Mouse (Mus musculus) naive thymus-derived CD4-positive, alpha-beta T cell, adult 2 months (primary cell): Measurements from ENCODE around the gene Btbd8.

Experiments used
- DNase-seq: peaks from one replicate; pipeline ENCODE4 v3.0.0-alpha.2; 2011; ENCODE audit warnings: low read depth

The Btbd8 gene

DNA sequence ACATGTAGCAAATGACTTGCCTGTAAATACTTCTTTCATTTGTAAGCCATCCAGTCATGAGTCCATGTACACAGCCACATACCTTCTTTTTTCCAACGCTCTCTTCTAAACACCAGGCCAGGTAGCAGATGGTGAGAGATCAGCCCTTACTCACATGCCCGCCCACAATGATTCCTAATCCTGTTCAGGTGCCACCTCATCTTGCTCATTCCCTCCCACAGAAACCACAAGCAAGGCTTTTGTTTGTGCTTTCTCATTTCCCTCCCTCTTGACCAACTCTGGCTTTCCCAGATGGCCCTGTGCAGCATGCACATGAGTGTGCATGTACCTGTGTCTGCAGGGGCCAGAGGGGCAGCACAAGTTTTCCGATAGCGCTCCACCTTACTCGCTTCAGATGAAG, 12.5 kb downstream of the Btbd8 start:
- no peak for DNase-seq

- no peak for DNase-seq
These were observed 24.6 kb downstream of the Btbd8 start for GRCm38 (mm10) chr5:107462147-107463076.

DNA sequence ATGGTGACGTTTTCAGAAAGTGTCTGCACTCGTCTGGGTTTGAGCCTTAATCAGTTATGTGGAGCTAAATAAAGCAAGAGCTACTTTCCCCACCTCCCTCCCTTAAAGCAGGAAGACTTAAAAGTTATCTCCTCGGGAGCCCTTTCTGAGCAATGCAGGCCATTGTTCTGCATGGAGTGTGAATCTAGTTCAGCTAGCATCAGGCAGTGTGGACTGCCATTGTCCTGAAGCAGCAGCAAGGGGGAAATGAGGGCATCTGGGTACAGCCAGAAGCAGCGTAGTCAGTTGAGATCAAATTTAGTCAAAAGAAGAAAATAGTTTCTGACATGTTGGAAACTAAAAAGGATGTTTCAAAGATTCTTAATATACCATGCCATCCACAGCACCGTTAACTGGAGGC, 28.7 kb downstream of the Btbd8 start:
- DNase-seq, result no peak

GRCm38 (mm10) chr5:107467098-107467497, 29.3 kb downstream of the Btbd8 start:
- no peak for DNase-seq

DNA sequence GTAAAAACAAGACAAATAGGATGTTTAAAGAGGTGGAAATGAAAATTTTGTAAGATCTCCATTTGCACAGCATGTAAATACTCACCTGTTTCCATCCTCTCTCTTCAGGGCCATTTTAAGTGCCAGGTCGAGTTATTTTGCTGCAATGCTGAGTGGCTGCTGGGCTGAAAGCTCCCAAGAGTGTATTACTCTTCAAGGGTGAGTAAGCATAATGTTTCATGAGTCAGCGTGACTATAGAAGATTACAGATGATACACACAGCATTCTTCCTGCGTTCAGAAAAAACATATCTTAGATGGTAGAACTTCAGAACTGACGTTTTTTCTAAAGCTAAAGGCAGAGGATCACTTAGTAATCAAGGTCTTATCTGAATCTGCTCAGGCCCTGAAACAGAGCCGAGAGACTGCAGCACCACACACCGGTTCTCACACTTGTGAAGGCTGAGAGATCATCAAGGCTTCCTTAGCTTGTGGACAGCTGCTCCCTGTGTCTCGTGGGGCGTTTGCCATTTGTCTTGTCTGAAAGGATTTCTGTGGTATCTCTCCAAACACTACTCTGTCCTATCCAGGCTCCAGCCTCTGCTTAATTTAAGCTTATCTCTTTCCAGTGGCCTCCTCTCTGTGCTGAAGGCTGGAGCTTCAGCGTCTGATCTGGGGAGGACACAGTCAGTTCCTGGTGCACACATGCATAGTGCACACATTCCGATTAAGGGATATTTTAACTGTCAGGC, 33.0 kb downstream of the Btbd8 start:
- DNase-seq, result no peak

- DNase-seq, result no peak
These were observed 42.4 kb downstream of the Btbd8 start for GRCm38 (mm10) chr5:107480194-107480593.

DNA sequence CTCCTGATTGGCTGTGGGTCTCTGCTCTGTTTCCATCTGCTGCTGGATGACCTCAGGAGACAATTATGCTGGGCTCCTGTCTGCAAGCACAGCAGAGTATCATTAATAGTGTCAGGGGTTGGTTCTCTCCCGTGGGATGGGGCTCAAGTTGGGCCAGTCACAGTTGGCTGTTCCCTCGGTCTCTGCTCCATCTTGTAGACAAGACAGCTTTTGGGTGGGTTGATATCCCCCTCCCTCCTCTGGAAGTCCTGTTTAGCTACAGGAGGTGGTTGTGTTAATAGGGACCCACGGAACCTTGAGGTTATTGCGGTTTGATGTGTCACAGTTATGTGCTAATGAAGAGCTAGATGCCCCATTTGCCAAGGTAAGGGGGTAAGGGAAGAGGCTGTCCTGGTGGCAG, 51.2 kb downstream of the Btbd8 start:
- DNase-seq, result no peak

- no peak for DNase-seq
These were observed 53.2 kb downstream of the Btbd8 start for GRCm38 (mm10) chr5:107491036-107491435.

DNA sequence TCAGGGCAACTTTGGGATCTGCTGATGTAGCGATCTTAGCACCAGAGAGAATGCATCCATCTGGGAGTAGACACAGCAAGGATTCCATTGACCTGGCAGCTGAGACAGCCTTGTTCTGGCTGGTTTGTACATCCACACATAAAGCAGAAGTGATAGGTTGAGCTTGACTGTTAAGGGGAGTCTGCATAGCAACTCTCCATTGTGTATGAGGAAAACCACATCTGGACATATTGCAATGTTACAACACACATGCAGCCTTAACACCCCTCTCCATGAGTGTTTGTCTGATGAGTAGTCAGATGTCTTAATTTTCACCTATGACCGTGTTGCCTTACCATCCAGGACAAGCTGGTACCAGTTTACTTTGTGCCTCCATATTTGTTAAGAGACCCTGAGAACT, 54.7 kb downstream of the Btbd8 start:
- DNase-seq, result no peak

DNA sequence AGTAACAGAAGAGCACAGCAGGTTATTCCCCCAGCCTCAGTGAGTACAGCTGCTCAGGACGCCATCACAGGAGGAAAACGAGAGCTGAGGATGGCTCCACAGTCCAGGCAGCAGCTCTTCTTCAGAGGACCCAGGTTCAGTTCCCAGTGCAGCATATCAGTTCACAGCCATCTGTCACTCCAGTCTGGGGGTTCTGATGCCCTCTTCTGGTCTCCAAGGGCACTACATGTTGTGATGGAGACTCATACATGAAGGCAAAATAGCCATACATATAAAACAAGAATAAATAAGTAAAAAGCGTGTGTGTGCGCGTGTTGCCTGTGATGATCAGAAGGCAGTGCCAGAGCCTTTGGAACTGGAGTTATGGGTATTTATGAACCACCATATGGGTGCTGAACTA, 57.0 kb downstream of the Btbd8 start:
- DNase-seq, result peak; percentile 17

DNA sequence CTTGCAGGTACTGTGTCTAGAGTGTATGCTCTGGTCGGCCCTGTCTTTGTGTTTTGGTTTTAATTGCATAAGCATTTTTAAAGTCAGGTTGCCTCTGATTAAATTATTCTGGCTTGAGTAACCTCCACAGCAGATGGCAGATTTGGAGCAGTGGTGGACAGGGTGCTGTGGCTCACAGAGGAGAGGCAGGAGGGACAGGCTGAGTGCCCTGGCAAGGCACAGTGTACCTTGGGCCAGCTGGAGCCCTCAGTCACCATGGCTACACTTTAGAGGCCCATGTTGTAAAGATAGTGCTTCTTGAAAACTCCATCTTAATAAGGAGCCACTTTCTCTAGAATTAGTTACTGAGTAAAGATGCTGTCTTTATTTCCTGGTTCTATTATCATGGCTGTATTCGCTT, 58.2 kb downstream of the Btbd8 start:
- DNase-seq, result no peak

DNA sequence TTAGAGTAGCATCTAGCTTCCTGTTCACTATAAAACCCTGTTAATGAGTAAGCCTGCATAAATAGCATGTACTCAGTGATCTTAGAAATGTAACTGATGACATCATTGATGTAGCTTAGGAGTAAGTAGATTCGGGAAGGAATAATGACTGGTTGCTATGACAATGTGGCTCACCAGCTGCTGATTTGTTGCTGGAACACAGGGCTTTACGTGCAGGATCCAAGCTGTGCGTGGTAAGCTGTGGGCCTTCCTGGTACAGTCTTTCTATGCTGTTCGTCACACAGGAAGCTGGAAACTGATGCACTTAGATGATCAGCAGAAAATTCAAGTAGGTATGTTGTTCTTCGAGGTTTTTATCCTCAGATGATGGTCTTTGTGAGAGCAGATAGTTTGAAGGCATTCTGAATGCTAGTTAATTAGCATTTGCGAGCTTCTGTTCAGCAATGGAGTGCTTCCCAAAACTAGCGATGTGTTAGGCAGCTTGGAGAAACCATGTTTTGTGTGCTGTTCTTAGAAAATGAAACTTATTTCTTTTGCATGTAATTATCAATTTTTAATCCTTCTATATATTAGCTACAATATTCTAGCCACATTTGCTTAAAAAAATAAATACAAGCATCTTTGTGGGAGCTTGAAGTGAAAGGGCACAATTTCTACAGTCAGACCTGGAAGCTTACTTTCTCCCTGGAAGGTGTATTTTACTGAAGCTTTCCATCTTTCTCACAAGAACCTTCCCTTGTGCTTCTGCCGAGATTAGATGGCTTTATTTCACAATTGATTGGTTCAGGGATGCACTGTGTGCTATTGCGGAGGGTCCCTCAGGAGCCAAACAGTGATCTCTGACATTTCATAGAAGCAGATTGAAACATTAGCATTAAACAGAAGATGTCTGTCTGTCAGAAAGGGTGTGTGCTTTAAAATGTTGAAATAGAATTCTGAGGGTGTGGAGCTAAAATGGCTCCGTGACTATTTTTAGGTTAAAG, 60.0 kb downstream of the Btbd8 start:
- peak; percentile 86 for DNase-seq

DNA sequence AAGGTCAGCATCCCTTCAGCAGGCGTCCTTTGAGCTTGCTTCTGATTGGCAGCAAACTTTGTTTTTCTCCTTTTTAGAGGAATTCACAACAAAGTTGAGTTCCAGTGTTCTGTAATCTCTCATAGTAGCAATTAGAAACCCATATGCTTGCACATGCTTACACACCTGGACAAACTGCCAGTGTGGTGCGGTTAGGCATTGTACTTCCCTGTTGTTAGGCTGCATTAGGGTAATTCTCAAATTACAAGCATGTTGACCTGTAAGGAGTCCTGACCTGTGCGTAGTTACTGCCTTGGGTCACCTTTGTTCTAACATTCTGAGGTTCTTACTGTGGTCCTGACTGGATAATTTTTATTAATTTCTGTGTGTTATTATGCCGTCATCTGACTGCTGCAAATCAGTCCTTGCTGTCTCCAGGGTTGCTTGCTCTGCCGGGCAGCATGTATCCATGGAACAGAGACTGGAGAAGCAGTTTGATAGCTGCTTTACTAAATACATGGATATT, 61.1 kb downstream of the Btbd8 start:
- peak; percentile 43 for DNase-seq

DNA sequence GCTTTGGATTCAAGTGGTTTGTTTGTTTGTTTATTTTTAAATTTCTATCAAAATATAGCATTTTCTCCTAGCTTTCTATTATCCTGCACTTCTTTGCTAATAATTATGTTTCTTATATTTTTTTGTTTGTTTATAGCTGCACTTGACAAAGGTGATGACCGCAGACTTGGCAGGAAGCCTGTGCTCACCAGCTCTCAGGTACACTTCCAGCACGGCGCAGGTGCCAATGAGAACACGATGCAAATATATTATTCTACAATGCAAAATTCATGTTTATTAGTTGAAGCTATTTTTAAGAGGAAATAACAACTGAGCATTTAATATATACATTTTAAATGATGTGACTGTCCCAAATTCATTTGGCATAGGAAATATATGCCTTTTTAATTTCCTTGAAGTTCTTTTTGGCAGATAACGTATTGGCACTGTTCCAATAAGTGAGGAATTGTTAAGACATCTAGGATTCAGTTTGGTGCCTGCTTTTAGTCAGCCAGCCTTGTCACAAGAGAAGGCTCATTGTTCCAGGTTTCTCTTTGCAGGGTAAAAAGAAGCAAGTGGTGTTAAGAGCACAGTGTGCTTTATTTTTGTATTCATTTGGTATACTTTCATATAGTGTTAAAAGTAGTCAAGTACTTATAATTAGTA, 62.2 kb downstream of the Btbd8 start:
- DNase-seq, result no peak

DNA sequence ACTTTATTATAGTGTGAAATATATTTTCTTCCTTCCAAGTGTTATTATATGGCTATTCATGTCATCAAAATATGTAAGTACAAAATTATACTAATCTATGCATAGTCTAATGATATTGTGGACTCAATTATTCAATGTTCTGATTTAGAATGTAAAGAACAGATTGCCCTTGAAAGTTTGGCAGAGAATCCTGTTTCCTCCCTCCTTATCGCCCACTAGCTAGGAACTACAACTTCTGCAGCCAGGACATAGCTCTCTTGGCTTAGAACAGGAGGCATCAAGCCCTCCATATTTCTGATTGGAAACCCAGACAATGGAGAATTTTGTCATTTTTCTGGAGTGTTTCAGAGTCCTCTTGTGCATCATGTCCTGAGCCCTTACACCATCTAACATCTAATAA, 62.9 kb downstream of the Btbd8 start:
- DNase-seq, result no peak

DNA sequence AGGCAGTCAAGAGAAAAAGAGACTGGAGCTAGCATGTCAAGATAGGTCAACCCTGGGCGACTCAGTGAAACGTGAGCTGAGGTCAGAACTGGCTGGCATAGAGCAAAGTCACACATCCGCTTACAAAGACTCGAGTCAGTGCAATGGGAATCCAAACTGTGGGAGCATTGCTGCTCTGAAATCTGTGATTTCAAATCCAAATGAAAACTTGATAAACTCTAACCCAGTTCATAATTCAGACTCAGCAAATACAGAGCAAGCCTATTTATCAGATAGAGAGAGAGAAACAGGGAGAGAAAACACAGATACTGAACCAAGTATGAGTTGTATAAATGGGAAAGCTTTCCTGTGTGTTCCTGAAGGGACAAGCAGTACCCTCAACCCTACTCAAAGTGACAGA, 69.5 kb downstream of the Btbd8 start, which contains the start of gene Gm42669:
Gm42669 (plus strand) TSS at position 301 of the 400 bp plus-strand sequence.
- DNase-seq, result no peak

- DNase-seq, result no peak
These were observed 72.7 kb downstream of the Btbd8 start for GRCm38 (mm10) chr5:107510503-107510902.

DNA sequence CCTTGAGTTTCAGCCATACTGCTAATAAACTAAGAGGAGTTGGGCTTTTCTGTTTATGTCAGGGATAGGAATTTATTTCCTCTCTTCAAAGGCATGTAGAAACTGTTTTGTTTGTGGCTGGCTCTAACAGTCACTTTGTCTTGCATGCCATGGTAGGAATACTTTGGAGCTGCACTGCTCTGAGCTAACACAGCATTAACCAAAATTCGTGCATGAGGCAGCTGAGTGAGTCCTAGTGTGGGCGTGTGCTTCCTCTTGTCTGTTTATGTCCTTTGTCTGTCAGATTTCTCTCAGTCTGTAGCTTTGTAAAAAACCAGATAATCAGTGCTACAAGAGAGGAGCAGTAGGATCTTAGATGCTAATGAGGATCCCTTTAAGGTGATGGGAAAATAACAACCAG, 73.5 kb downstream of the Btbd8 start:
- no peak for DNase-seq

- peak; percentile 90 for DNase-seq
These were observed 75.8 kb downstream of the Btbd8 start for GRCm38 (mm10) chr5:107513583-107513982.

GRCm38 (mm10) chr5:107515453-107515852, 77.7 kb downstream of the Btbd8 start:
- no peak for DNase-seq

DNA sequence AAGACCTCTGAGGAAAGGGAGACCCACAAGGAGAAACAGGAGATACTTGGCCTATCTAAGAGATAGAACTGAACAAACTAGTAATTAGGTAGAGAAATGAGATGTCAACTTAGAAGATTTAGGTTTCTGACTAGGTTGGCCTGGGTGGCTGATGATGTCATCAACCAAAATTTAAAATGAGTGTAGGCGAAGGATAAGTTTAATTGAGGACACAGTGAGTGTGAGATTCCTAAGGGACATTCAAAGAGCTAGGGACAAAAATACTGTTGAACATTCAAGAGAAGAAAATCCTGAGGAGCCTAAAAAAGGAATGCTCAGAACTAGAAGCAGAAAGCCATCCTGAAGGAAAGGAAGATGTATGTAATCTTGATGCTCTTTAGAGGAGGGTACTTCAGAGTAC, 78.3 kb downstream of the Btbd8 start:
- DNase-seq, result no peak
